Mouse (Mus musculus) embryo, embryonic 10 days (tissue): ENCODE data around the gene Bsnd.

Experiments used
- DNase-seq: peaks from one replicate; pipeline ENCODE4 v3.0.0-alpha.2; 2015; ENCODE audit warnings: low spot score

Bsnd gene

DNA sequence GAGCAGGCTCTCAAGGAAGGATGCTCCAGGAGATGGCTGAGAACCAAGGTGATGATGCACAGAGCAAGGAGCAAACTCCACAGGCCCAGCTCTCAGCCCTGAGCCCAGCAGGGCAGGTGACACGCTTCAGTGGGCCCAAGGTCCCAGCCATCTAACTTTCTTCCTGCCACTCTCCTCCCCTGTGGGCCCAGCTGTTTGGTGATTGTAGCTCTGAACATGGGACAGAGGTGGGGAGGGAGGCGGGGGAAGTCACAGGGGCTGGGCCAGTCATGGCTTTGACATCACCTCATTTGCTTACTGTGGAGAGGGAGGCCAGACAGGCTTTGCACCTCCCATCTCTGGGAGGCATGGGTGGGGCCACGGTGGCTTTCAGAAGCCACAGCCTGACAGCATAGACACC, at the start of gene Bsnd:
TSS of gene Bsnd (minus strand) at position 168 of the 400 bp plus-strand sequence.
- DNase-seq = no peak

DNA sequence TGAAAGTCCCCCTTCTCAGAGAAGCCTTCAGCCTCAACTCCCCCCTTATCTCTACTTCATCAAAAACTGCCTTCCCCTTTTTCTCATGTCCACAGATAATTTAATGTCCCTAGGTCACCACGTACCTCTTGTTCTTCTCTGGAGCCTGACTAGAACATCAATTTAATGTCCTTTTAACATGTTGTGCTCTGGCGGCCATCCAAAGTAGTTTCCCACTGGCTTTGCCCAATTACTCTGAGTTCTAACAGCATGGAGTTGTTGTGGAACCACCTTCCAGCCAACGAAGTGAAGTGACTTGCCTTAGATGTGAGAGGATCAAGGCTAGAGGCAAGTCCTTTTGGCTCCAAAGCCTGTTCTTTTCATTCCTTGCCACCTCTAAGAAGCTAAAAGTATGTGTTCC, 49.4 kb upstream of the Bsnd start:
- no peak for DNase-seq

DNA sequence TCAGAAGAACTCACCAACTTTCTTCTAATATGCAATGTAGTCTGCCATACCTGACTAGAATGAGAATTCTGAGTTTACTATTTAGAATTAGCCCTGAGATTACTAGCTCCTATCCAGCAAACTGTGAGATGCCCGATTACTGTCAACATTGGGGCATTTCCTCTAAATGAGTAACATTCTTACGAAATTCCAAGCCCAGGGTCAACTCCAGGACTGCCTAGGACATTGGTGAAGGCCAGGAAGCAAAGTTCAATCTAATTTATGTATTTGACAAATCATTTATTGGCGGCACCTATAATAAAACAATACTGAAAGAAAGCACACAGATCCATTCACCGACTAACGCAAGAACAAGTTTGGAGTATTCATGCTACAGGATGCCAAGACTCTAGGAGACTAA, 47.7 kb upstream of the Bsnd start:
- no peak for DNase-seq

DNA sequence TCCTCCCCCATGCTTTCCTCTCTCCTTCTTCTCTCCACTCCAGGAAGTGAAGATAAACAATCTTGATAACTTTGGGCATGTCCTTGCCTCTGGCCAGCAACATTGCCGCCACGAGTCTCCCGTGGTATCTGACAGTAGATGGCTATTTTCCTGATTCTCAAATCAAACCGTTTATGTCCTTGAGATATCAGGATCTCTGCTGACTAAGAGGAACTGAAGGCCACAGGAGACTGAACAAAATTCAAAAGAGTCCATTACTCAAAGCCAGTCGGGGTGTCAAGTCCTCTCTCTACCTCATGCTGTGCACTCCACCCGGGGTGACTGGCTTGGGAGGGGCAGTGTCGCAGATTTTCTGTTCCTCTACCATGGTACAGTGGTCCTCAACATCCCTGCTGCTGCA, 42.2 kb upstream of the Bsnd start:
- no peak for DNase-seq

DNA sequence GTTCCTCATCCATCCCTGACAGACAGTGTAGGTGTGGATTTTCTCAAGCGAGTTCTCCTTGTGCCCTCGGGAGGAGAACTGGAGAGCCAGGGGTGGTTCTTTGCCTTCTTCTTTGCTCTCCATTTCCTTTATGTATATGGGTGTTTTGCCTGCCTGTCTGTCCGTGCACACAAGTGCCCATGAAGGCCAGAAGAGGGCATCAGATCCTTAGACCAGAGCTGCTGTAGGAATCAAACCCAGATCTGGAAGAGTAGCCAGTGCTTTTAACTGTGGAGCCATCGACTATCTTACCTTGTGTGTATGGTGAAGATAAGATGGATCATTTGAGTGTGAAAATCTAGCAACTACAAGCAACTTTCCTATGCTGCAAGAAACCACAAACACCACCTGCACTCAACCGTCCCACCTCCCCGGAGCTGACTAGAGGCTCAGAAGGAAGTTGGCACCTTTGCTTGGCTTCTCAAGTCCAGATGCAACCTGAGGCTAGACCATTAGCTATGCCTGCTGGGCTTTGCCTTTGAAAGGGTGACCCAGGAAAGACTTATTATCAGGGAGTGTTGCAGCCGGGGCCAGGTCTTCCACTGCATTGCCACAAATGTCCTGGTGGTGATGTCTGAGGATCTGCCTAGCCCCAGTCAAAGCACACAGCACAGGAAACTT, 41.5 kb upstream of the Bsnd start:
- peak; percentile 16 for DNase-seq

DNA sequence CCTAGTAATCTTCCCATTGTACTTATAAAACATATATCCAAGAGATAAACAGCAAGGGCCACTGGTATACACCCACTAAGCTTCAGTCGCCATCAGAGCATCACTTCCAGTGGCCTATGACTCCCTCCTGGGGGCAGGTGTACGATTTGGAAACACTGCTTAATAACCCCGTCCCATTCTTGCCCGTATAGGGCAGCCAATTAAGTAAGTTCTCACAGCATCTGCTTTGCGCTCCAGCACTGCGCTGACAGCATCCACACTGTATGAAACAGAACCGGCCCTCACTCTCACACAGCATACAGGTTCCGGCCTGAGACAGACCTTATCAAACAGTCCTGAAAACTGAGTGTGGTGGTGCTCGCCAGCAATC, 38.0 kb upstream of the Bsnd start:
- no peak for DNase-seq

DNA sequence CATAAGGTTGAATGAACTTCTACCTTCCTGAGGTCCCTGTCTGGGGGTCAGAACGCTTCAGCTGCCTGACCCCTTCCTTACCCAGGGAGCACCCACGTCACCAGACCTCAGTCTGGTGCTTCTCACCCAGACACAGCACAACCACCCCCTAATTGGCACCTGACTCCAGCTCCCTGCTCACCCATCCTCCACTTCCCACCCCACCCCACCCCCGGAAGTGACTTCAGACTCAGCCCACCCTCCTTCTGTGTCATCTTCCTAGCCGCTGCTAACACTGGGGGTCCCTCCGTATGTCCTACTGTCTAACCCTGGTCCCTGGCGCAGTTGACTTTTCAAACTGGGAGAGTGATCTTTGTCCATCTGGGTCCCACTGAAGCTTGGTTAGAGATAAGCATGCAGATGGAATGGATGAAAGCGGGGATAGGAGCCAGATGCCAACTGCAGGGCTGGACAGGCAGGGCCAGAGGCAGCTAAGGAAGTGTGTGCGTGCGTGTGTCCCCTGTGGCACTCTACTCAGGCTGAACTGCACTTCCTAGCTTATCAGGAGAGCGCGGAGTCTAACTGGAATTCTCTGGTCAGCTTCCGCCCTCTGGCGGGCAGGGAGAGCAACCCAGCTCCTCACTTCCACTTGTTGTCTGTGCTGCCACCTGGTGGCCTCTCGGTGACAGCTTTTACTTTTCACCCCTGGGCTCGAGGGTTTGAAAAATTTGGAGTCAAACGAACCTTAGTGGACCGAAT, 37.5 kb upstream of the Bsnd start:
- peak; percentile 96 for DNase-seq

DNA sequence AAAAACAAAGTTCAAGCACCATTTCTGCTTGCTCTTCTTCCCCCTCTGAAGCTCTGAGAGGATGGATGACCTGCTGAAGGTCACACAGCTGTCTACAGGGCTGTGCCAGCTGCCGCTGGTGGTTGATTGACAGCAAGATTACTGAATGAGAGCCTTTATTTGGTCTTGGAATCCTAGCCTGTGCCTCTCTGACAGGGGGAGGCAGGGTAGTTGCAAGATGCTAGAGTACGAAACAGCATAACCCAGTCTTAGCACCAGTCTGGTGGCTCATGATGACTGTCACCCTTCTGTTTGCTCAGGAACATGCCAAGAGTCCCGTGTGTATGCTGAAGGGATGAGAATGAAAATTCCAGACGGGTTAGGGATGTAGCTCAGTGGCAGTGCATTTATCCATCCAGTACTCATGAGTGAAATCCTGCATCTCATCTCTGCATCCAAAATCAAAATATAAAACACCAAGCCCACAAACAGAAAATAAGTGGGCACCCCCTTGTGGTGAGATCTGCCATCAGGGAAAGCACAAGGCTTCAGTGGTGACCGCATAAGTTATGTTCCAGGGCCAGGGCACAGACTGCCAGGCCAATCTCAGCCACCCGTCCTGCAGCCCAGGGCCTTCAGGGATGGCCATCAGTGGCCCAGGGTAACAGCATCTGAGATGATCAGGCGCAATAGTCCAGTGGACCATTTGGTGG, 35.9 kb upstream of the Bsnd start:
- DNase-seq = no peak

DNA sequence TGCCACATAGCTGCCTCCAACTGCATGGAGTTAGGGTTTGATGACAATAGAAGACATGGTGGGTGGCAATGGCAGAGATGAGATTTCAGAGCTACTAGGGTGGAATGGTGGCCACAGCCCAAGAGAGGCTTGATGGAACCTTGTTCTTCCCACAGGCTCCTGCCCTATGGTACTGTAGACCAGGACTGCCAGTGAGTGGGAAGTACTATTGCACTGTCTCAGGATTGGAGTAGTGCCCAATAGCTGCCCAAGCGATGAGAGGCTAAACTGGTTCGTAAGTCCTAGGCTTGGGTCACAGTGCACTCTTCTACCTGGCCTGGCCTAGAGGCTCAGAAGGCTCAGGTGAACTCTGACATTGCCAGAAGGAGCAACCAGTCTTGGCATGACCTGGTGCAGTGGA, 32.9 kb upstream of the Bsnd start:
- DNase-seq = no peak

DNA sequence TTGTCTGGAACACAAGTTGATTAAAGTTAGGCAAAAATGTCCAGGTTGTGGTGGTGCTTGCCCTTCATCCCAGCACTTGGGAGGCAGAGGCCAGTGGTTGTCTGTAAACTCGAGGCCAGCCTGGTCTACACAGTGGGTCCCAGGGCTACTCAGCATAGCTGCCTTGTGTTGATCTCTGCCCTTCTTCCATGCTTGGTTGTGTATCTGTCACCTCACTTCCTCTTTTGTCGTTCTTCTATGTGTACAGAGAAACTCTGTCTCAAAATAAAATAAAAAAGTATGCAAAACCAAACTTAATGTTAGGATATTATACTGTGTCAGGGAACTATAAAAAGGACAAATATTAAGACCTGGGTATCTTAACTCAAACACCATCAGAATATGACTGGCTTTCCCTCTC, 32.0 kb upstream of the Bsnd start:
- no peak for DNase-seq

DNA sequence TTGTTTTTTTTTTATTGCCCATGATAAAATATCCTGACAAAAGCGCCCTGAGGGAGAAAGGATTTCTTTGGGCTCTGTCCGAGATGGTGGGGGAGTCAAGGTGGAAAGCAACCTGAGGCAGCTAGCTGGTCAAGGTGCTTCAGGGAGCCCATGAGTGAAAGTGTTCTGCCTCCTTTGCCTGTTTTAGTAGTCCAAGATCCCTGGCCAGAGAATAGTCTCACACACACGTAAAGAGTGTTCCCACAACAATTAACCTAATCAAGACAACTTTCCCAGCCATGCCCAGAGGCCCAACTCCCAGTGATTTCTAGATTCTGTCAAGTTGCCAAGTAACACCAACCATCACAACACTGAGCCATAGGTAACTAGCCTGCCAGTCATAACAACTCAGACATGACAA, 30.5 kb upstream of the Bsnd start:
- no peak for DNase-seq

DNA sequence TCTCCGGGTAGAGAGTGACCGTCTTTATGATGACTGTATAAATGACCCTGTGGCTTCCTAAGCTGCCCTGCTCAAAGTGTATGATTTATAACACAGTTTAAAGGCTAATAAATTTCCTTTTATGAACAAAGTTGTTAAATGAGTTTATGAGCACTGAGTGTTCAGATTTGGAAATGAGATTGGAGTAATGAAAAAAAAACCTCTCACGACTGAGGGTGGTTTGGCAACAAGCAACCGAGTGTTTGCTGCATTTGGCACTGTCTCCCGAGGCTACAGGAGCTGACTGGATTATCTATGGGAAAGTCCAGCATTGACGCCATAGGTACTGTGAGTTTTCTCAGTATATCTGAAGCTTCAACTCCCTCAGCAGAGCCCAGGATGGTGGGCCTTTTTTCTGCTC, 22.5 kb upstream of the Bsnd start:
- no peak for DNase-seq

DNA sequence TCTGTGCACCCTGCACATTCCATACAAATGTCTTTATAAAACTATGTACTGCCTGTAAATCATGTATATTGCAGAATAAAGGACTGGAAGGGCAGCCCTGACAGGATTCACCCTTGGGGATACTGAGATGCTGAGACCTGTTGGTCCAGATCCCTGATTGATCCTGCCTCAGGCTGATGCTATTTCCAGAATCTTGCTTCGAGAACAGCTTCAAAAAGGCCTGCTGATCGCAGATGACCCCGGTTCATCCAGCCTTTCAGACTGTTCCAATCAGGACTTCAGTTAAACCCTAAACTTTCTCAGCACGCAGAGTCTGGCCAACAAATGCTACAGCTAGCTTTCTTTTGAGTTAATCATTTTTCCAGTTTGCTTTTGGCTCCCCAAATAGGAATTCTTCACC, 17.8 kb upstream of the Bsnd start:
- DNase-seq = no peak

DNA sequence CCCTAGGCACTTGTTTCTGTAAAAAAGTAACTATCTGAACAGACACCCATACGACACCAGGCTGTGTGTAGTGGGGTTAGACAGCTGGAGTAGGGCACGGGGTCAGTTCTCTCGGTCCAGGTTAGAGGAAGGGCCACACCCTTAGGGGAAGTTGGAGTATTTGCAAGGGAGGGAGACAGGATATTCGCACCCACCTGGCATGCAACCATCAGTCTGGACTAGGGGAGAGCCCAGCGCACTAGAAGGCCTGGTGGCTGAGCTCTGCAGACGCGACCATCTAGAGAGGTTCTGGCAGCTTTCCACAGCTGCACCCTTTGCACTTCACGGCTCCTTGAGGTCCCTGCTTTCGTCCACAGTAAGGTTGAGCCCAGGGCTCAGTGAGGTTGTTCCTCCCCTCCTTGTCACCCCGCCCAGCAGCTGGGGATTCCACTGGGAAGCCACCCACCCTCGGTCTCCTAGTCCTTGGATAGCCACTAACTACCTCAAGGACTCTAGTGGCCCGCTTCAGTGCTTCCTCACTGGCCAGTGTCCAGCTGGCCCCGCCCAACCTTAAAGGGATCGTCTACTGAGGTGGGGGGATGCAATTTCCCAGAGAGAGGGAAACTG, 13.5 kb upstream of the Bsnd start:
- DNase-seq = no peak

DNA sequence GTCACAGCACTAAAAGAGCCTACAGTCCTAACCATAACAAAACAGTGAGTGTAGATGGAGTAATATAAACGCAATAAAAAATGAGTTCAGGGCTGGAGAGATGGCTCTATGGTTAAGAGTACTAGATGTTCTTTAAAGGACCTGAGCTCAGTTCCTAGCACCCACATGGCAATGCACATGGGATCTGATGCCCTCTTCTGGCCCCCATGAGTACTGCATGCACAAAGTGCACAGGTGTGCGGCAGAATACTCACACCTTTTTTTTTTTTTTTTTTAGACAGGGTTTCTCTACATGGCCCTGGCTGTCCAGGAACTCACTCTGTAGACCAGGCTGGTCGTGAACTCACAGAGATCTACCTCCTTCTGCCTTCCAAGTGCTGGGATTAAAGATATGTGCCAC, 11.5 kb upstream of the Bsnd start:
- no peak for DNase-seq

DNA sequence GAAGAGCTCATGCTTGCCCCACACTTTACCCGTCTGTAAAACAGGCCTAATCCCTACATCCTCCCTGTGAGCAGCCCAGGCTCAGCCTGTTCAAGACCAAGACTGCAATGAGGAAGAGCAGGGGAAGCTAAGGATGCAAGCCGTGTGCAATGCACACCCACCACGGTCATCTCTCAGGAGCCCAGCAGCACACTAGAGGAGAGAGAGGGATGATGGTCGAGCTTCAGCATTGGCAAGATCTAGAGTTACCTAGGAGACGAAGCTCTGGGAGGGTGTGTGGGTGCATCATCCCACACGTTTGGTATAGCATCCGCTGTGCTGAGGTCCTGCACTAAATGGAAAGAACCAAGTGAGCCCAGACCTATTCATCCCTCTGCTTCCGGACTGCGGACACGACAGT, 8.0 kb upstream of the Bsnd start:
- no peak for DNase-seq

DNA sequence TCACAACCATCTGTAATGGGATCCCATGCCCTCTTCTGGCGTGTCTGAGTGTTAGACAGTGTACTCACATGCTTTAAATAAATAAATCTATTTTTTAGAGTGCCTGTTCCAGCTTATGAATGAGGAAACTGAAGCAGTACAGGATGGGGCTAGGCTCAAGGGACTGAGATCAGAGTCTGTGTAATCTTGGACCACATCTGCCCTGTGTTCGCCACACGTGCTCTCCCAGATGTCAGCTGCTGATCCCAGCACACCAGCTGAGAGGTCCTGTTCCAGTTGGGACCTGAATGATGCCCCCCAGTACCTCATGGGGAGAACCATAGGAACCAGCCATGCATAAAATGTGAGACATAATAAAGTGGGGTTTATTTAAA, 6.4 kb upstream of the Bsnd start:
- DNase-seq = no peak

DNA sequence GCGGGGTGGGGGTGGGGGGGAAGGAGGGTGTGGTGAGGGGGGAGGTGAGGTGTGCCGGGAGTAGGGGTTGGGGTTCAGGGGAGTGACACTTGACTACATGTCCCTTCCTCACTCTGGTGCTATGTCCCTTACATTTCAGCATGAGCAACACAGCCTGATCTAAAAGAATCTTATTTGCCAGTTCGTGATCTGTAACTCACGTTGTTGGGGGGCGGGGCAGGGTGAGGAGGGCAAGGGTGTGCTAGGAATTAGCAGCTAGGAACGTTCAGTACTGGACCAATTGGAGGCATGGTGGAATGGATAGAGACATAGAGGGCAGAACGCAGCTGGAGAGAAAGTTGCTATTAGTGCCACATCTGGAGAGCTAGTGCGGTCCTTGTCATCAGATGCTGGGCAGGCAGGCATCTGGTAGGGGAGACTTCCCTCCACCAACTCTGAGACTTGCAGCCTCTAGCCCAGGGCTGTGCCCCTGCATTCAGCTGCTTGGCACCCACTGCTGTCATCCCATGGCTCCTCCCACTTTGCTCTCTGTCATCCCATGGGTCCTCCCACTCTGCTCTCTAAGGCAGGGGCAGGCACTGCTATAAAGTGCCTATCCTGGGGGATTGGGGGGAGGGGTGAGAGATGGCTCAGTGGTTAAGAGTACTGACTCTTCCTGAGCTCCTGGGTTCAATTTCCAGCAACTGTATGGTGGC, 5.8 kb upstream of the Bsnd start:
- DNase-seq = no peak

DNA sequence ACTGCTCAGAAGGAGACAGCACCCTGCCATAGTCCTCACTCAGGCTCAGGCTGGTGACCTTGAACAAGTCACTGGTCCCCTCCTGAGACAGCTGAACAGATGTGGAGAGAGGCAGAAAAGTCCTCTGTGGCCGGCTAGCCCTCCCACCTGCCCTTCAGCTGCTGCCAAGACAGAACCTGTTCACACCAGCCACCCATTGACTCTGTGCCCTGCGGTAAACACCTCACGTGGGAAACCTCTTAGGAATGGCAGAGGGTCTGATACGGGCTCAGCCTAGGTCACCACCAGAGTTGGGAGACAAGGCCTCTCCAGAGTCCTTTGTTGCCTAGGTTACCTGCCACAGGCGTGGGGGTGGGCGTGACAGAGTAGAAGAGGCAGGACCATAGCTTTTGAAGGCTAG, 4.8 kb upstream of the Bsnd start:
- DNase-seq = no peak

DNA sequence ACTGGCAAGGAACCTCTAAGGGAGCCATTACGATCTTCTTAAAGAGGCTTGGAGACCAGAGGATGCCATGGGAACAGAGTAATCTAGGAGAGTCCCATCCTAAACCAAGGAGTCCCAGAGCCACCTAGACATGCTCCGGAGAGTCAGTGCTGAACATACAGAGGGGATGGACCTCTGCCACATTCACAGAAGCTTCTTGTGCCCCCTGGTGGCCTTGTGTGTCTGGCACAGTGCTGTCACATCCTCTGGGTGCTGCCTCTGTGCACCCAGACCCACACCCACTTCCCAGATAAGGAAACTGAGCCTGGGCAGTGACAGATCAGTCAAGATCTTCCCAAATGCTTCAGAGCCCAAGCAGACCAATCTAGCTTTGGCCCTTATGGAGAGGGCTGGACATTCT, 1.6 kb upstream of the Bsnd start:
- DNase-seq = peak; percentile 52

DNA sequence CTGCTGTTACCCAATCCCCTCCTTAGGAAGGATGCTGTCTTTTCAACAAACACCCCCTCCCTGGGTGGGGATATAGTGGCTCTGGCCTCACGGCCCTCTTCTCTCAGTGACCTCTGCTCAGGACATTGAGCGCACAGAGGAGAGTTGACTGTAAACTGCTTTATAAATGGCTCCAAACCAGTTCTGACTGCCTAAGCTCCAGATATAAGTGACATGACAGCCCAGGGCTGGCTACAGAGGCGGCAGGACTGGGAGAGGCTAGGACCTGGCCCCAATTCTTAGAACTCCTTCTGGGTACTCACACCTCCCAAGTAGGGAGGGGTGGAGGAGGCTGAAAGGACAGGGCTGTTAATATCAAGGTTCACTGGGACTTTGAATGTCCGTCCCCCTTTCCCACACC, 1.5 kb downstream of the Bsnd start:
- no peak for DNase-seq

DNA sequence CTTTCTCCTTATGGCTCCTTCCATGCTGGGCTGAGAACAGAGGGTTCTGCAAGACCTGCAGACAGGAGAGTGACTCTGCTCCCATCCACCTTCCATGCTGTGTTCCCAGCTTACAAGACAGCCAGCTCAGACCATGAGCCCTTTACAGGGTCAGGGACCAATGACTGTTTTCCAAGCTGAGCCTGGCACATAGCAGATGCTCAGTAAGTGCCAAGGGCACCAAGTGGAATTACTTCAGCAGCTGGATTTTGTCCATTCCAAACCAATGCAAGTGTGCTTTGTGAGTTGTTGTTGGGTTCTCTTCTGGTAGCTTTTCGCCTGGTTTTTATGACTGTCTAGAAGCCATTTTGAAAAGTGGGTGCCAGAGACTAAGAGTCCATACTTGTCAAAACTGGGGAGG, 8.3 kb downstream of the Bsnd start:
- DNase-seq = no peak
